Mouse (Mus musculus) kidney, adult 11 months (tissue): ENCODE data around the gene Pus7l.

Source experiments
- DNase-seq: peaks from one replicate; pipeline ENCODE4 v3.0.0; 2022

Pus7l gene

GRCm38 (mm10) chr15:94543409-94544051, at the start of gene Pus7l, which contains the start of gene Irak4:
TSS of gene Pus7l (minus strand) at chr15:94543547.
TSS of gene Irak4 (plus strand) at chr15:94543643.
- DNase-seq, result peak; percentile 97

GRCm38 (mm10) chr15:94591356-94591755, 48.0 kb upstream of the Pus7l start:
- no peak for DNase-seq

- no peak for DNase-seq
Measured at GRCm38 (mm10) chr15:94590083-94590482, 46.7 kb upstream of the Pus7l start.

- peak; percentile 95 for DNase-seq
Measured at GRCm38 (mm10) chr15:94589219-94590075, 46.1 kb upstream of the Pus7l start, which contains the start of gene Twf1. TSS of gene Twf1 (minus strand) at chr15:94589889.

GRCm38 (mm10) chr15:94587826-94588715, 44.7 kb upstream of the Pus7l start:
- DNase-seq, result no peak

GRCm38 (mm10) chr15:94584738-94585137, 41.4 kb upstream of the Pus7l start:
- DNase-seq, result no peak

- no peak for DNase-seq
Measured at GRCm38 (mm10) chr15:94583153-94583552, 39.8 kb upstream of the Pus7l start.

GRCm38 (mm10) chr15:94582000-94582593, 38.8 kb upstream of the Pus7l start:
- peak; percentile 59 for DNase-seq

GRCm38 (mm10) chr15:94574566-94575268, 31.4 kb upstream of the Pus7l start:
- no peak for DNase-seq

- no peak for DNase-seq
Measured at GRCm38 (mm10) chr15:94572746-94573145, 29.4 kb upstream of the Pus7l start.

- no peak for DNase-seq
Measured at GRCm38 (mm10) chr15:94571501-94571900, 28.2 kb upstream of the Pus7l start.

- no peak for DNase-seq
Measured at GRCm38 (mm10) chr15:94568496-94569182, 25.3 kb upstream of the Pus7l start.

GRCm38 (mm10) chr15:94565854-94566253, 22.5 kb upstream of the Pus7l start:
- DNase-seq, result no peak

- no peak for DNase-seq
Measured at GRCm38 (mm10) chr15:94564909-94565308, 21.6 kb upstream of the Pus7l start.

- DNase-seq, result no peak
Measured at GRCm38 (mm10) chr15:94558895-94559656, 15.7 kb upstream of the Pus7l start.

- DNase-seq, result peak; percentile 72
Measured at GRCm38 (mm10) chr15:94557442-94557841, 14.1 kb upstream of the Pus7l start.

GRCm38 (mm10) chr15:94553536-94553935, 10.2 kb upstream of the Pus7l start:
- DNase-seq, result no peak

GRCm38 (mm10) chr15:94544844-94545243, 1.5 kb upstream of the Pus7l start:
- DNase-seq, result no peak

- DNase-seq, result no peak
Measured at GRCm38 (mm10) chr15:94544052-94544636, 797 bp upstream of the Pus7l start.
